Mouse (Mus musculus) kidney, adult 2 months (tissue): ENCODE measurements around the gene Ctsz. TPM values are rescaled to one million over a fixed set of nuclear protein-coding genes. Genes with fewer than 3 reads are reported as not detected.

Experiments used
- DNase-seq: peaks from one replicate; pipeline ENCODE4 v3.0.0; 2021
- H3K27ac ChIP-seq: fragments of 200-500 bp; 2 replicates; pipeline ENCODE4 v1.5.1; 2012; ENCODE audit warnings: low read depth, low read length, control low read depth, inconsistent platforms; ENCODE audit not compliant: insufficient read depth
- H3K27me3 ChIP-seq: fragments of 200-500 bp; replicated peaks from 2 replicates; pipeline ENCODE4 v1.6.1; 2012; ENCODE audit warnings: mild to moderate bottlenecking, moderate library complexity, low read length, inconsistent platforms; ENCODE audit not compliant: control insufficient read depth, insufficient read depth
- H3K36me3 ChIP-seq: fragments of 200-500 bp; 2 replicates; pipeline ENCODE4 v1.6.1; 2012; ENCODE audit warnings: mild to moderate bottlenecking, moderate library complexity, low read length, inconsistent platforms; ENCODE audit not compliant: control insufficient read depth, insufficient read depth
- H3K4me1 ChIP-seq: fragments of 200-500 bp; 2 replicates; pipeline ENCODE4 v1.6.1; 2011; ENCODE audit warnings: low read length; ENCODE audit not compliant: control insufficient read depth, insufficient read depth
- H3K4me3 ChIP-seq: fragments of 200-500 bp; 2 replicates; pipeline ENCODE4 v1.5.1; 2011; ENCODE audit warnings: mild to moderate bottlenecking, low read depth, low read length, control low read depth; ENCODE audit not compliant: insufficient read depth
- CTCF ChIP-seq: fragments of 200-500 bp; conservative IDR thresholded peaks from 2 replicates; pipeline ENCODE4 v1.5.1; 2011; ENCODE audit warnings: low read depth, mild to moderate bottlenecking, control low read depth, low read length, moderate library complexity, mixed read lengths; ENCODE audit not compliant: insufficient read depth, insufficient read length
- POLR2A ChIP-seq: fragments of 200-500 bp; IDR thresholded peaks from one replicate; pipeline ENCODE4 v1.6.1; 2011; ENCODE audit warnings: low read depth, low read length, control low read depth
- WGBS: fragments of 180-500 bp; shearing (Covaris S2); methylation state at CpG from one replicate; pipeline ENCODE4 v1.1.7; 2018; 5-methylcytosine and 5-hydroxymethylcytosine counted together
- polyA plus RNA-seq: library from polyadenylated mRNA; depleted of rRNA; stranded (reverse); fragments of >200 nt; gene quantifications from 2 replicates; pipeline ENCODE4 v1.2.3, GENCODE M21; 2012

Gene Ctsz
- polyA plus RNA-seq, 1 experiment = 268 TPM

DNA sequence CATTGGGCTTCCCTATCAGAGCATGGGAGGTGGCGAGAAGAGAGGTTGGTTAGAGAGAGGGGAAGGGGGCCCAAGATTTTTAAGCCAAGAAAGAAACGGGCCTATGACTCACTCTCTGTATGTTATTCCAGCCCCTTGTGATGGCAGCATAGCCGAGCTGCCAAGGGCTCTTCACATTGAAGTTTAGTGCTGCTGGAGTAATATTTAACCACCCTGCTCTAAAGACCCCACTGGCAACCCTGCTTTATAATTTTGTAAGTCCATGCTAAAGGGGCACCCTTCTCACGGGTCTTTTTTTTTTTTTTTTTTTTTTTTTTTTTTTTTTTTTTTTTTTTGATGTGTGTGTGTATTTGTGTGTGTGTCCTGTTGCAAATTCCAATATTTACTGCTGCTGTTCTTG lies 3.1 kb upstream of the Ctsz start:
- DNase-seq = no peak
- 60% methylated on average over 4 of the region's 4 CpGs for WGBS
- no peaks in the 10 kb centered on the region; the same call in 1 of the 2 replicates for H3K4me1 ChIP-seq
- H3K27ac ChIP-seq = no peak overlapping the region
- no peaks in the 10 kb centered on the region for H3K36me3 ChIP-seq
- TF ChIP-seq POLR2A = no peak
- no peak for TF ChIP-seq CTCF
- H3K27me3 ChIP-seq = no peaks in the 10 kb centered on the region
- no peak overlapping the region for H3K4me3 ChIP-seq

DNA sequence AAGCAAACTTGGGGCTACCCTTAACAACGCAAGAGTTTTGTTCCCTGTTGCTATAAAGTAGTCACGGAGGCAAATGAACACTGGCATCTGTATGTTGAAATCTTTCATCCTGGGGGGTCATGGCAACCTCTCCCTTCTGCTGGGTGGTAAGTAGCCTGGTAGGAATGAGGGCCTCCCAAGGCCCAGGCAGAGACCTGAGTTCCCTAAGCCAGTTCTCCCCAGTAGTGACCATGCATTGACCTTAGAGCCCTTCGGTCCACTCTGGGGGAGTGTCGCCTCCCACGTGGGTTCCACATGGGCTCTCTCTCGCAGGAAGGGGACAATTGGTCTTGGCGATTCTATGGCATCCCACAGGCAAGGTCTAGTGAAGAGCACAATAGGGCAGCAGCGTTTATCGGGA lies 1.1 kb upstream of the Ctsz start:
- TF ChIP-seq POLR2A = no peak
- no peak for TF ChIP-seq CTCF
- H3K36me3 ChIP-seq = no peaks in the 10 kb centered on the region
- H3K27ac ChIP-seq = no peak overlapping the region
- 86% methylated on average over 9 of the region's 9 CpGs for WGBS
- no peak for DNase-seq
- no peaks in the 10 kb centered on the region; the same call in 1 of the 2 replicates for H3K4me1 ChIP-seq
- no peaks in the 10 kb centered on the region for H3K27me3 ChIP-seq
- H3K4me3 ChIP-seq = no peak overlapping the region

- 82% methylated on average over 5 of the region's 5 CpGs for WGBS
- Histone ChIP-seq H3K27ac (no peak overlapping the region), H3K4me1 (no peaks in the 10 kb centered on the region; the same call in 1 of the 2 replicates), H3K4me3 (no peak overlapping the region), H3K27me3 (no peaks in the 10 kb centered on the region), H3K36me3 (no peaks in the 10 kb centered on the region)
- TF ChIP-seq POLR2A (no peak), CTCF (no peak)
- DNase-seq = no peak
These were observed 605 bp upstream of the Ctsz start for GRCm38 (mm10) chr2:174439450-174439838.

GRCm38 (mm10) chr2:174438181-174438580 lies 658 bp downstream of the Ctsz start:
- Histone ChIP-seq H3K4me1 (no peaks in the 10 kb centered on the region; the same call in 1 of the 2 replicates), H3K27me3 (no peaks in the 10 kb centered on the region), H3K4me3 (peak overlapping the region; percentile 85), H3K27ac (no peak overlapping the region), H3K36me3 (no peaks in the 10 kb centered on the region)
- TF ChIP-seq CTCF = no peak
- no peak for TF ChIP-seq POLR2A
- no peak for DNase-seq
- 73% methylated on average over 11 of the region's 11 CpGs for WGBS

DNA sequence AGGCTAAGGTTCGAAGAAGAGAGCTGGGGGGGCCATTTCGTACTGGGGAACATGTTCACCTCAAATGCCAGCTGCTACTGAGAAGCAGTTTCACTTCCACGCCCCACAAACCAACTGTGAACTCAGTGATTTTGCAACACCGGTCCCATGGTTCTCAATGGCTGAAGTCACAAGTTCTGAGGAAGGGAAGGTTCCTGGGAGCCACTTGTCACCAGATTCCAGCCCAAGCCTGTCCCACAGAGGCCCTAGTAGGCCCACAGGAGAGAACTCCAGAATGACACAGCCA lies 1.2 kb downstream of the Ctsz start:
- WGBS = 89% methylated on average over 4 of the region's 4 CpGs
- peak; percentile 48 for DNase-seq
- Histone ChIP-seq H3K27me3 (no peaks in the 10 kb centered on the region), H3K36me3 (no peaks in the 10 kb centered on the region), H3K4me1 (no peaks in the 10 kb centered on the region; the same call in 1 of the 2 replicates), H3K27ac (no peak overlapping the region), H3K4me3 (0 out of 2 replicates have a peak overlapping the region, but pooled peaks have one; percentile 85)
- TF ChIP-seq POLR2A (no peak), CTCF (no peak)

GRCm38 (mm10) chr2:174436916-174437696 lies 1.7 kb downstream of the Ctsz start:
- H3K4me3 ChIP-seq = no peak overlapping the region
- H3K4me1 ChIP-seq = no peaks in the 10 kb centered on the region; the same call in 1 of the 2 replicates
- no peak overlapping the region for H3K27ac ChIP-seq
- no peaks in the 10 kb centered on the region for H3K36me3 ChIP-seq
- no peaks in the 10 kb centered on the region for H3K27me3 ChIP-seq
- no peak for DNase-seq
- no peak for TF ChIP-seq CTCF
- no peak for TF ChIP-seq POLR2A
- WGBS = 90% methylated on average over 7 of the region's 7 CpGs

GRCm38 (mm10) chr2:174436076-174436701 lies 2.6 kb downstream of the Ctsz start:
- WGBS = 87% methylated on average over 26 of the region's 26 CpGs
- H3K4me3 ChIP-seq = no peak overlapping the region
- DNase-seq = peak; percentile 27
- H3K4me1 ChIP-seq = no peaks in the 10 kb centered on the region; the same call in 1 of the 2 replicates
- no peak overlapping the region for H3K27ac ChIP-seq
- TF ChIP-seq POLR2A (no peak), CTCF (no peak)
- H3K27me3 ChIP-seq = no peaks in the 10 kb centered on the region
- no peaks in the 10 kb centered on the region for H3K36me3 ChIP-seq
